Mouse (Mus musculus) cerebellum, adult 9-11 months (tissue): Measurements from ENCODE around the gene Nf2.
"Not testable (repeated sequence)": the region's sequence is repeated elsewhere in the genome, so short reads cannot be mapped to it uniquely, and the experiment has no call there.

ENCODE experiments used
- DNase-seq: peaks from one replicate; pipeline ENCODE4 v3.0.0; 2022

Nf2 gene

GRCm38 (mm10) chr11:4836755-4837154 is 12.6 kb downstream of the Nf2 start:
- DNase-seq: no peak

- no peak for DNase-seq
These were observed 13.9 kb downstream of the Nf2 start for GRCm38 (mm10) chr11:4835436-4835835.

- DNase-seq: no peak
These were observed 15.9 kb downstream of the Nf2 start for GRCm38 (mm10) chr11:4833295-4833939.

- DNase-seq: no peak
These were observed 18.3 kb downstream of the Nf2 start for GRCm38 (mm10) chr11:4831066-4831465.

- DNase-seq: no peak
These were observed 21.4 kb downstream of the Nf2 start for GRCm38 (mm10) chr11:4827916-4828315.

GRCm38 (mm10) chr11:4827340-4827739 is 22.0 kb downstream of the Nf2 start:
- DNase-seq: no peak

GRCm38 (mm10) chr11:4826152-4826778 is 23.1 kb downstream of the Nf2 start:
- DNase-seq: no peak

- DNase-seq: no peak
These were observed 25.6 kb downstream of the Nf2 start for GRCm38 (mm10) chr11:4823655-4824312.

- not testable (repeated sequence) for DNase-seq
These were observed 26.9 kb downstream of the Nf2 start for GRCm38 (mm10) chr11:4822446-4822842.

- no peak for DNase-seq
These were observed 27.6 kb downstream of the Nf2 start for GRCm38 (mm10) chr11:4821492-4822445.

- no peak for DNase-seq
These were observed 34.6 kb downstream of the Nf2 start for GRCm38 (mm10) chr11:4814507-4815450.

- DNase-seq: no peak
These were observed 41.0 kb downstream of the Nf2 start for GRCm38 (mm10) chr11:4808311-4808710.

GRCm38 (mm10) chr11:4806031-4806715 is 43.2 kb downstream of the Nf2 start:
- no peak for DNase-seq

- DNase-seq: no peak
These were observed 44.3 kb downstream of the Nf2 start for GRCm38 (mm10) chr11:4804921-4805562.

- no peak for DNase-seq
These were observed 45.4 kb downstream of the Nf2 start for GRCm38 (mm10) chr11:4803951-4804350.

- no peak for DNase-seq
These were observed 45.9 kb downstream of the Nf2 start for GRCm38 (mm10) chr11:4803426-4803825.

GRCm38 (mm10) chr11:4803008-4803407 is 46.3 kb downstream of the Nf2 start:
- peak; percentile 55 for DNase-seq

- not testable (repeated sequence) for DNase-seq
These were observed 46.9 kb downstream of the Nf2 start for GRCm38 (mm10) chr11:4802401-4802800.

GRCm38 (mm10) chr11:4800654-4801053 is 48.7 kb downstream of the Nf2 start:
- no peak for DNase-seq

GRCm38 (mm10) chr11:4793006-4793405 is 56.3 kb downstream of the Nf2 start:
- DNase-seq: no peak

- no peak for DNase-seq
These were observed 57.8 kb downstream of the Nf2 start for GRCm38 (mm10) chr11:4791549-4791948.
